In the genomic region with DNA sequence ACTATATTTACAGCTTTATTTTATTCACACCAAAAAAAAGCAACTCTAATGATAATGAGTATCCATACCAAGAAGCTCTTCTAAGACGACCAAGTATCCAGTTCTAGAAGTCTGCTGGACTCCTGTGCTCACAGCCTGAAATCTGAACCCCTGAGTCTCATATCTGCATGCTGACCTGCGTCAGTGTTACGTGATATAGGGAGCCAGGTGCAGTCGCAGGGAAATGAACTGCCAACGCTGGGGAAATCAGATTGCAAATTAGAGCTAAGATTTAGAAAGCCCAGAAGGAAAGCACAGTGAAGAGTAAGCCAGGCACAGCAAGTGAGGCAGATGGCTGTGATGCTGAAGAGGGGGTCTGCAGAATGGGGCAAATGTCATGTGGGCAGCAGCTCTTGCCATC, we compare ENCODE assay signal across 23 mouse cellular contexts. TPM values are rescaled to one million over a fixed set of nuclear protein-coding genes. Genes with fewer than 3 reads are reported as not detected.
A peak's percentile ranks its signal among the peaks of the same experiment; 100 is the strongest.
DNase-seq lines count a peak whose midpoint lies in the region; ATAC-seq lines count a peak whose summit lies in the region.
"Had no signal": no experiment of that assay in that cellular context is flagged by ENCODE, and none has a peak within 500 bp of the region (broad histone marks: within the 10 kb centered on the region; RNA-seq: fewer than 3 reads in every experiment).

No protein-coding gene starts in this region.

- no peak overlapping the region for H3K9ac ChIP-seq in heart, embryonic 12.5 days
- H3K9ac ChIP-seq: forebrain, embryonic 13.5 days; liver, postnatal 0 days; midbrain, embryonic 12.5 days; neural tube, embryonic 12.5 days had no signal

- no peaks in the 10 kb centered on the region for H3K27me3 ChIP-seq in heart, embryonic 12.5 days (replicated peaks)
- H3K27me3 ChIP-seq: forebrain, embryonic 13.5 days; midbrain, embryonic 12.5 days; neural tube, embryonic 12.5 days; Patski had no signal

- no peaks in the 10 kb centered on the region for H3K36me3 ChIP-seq in heart, embryonic 12.5 days
- H3K36me3 ChIP-seq: heart, embryonic 10.5 days; midbrain, embryonic 12.5 days; neural tube, embryonic 12.5 days had no signal

- H3K27ac ChIP-seq in heart, embryonic 12.5 days (ENCODE audit: poor library complexity, severe bottlenecking), result no peak overlapping the region
- H3K27ac ChIP-seq: forebrain, embryonic 13.5 days; heart, embryonic 10.5 days; kidney, postnatal 0 days; midbrain, embryonic 12.5 days; neural tube, embryonic 12.5 days; stomach, postnatal 0 days had no signal

- no peak overlapping the region for H3K4me2 ChIP-seq in heart, embryonic 12.5 days
- H3K4me2 ChIP-seq: forebrain, embryonic 13.5 days; midbrain, embryonic 12.5 days; neural tube, embryonic 12.5 days had no signal

- DNase-seq in embryo, embryonic 11 days, result peak; percentile 16
- DNase-seq in embryo, embryonic 9.5 days (ENCODE audit: extremely low spot score), result no peak
- DNase-seq in heart, adult 11 months, result peak; percentile 68
- peak; percentile 10 for DNase-seq in right cerebral cortex, postnatal 14 days
- no peak for DNase-seq in right cerebral cortex, postnatal 36 days (ENCODE audit: low spot score in 2 of 2)
- no peak for DNase-seq in testis, postnatal 10 days (ENCODE audit: low spot score)
- DNase-seq in kidney, postnatal 14 days, result no peak
- DNase-seq: adrenal gland, adult 8-10 months; cerebellum, adult 11-12 months; cerebellum, postnatal 14 days; heart, postnatal 10 days; kidney, adult 18-20 months; liver, postnatal 0 days; lung, postnatal 10 days had no signal

- no peaks in the 10 kb centered on the region for H3K4me1 ChIP-seq in heart, embryonic 12.5 days (replicated peaks)
- H3K4me1 ChIP-seq: heart, embryonic 10.5 days; midbrain, embryonic 12.5 days had no signal

- H3K4me3 ChIP-seq in heart, embryonic 12.5 days, result no peak overlapping the region
- H3K4me3 ChIP-seq: erythroblast, embryonic 14.5 days; forebrain, embryonic 13.5 days; heart, embryonic 10.5 days; midbrain, embryonic 12.5 days; neural tube, embryonic 12.5 days had no signal

- WGBS in heart, embryonic 12.5 days, result 61% methylated on average over 5 of the region's 5 CpGs

- ATAC-seq in heart, embryonic 12.5 days (ENCODE audit: insufficient number of reproducible peaks, low FRiP score), result no peak
- ATAC-seq: forebrain, embryonic 13.5 days; liver, postnatal 0 days; Patski had no signal

- H3K9me3 ChIP-seq in heart, embryonic 12.5 days (replicated peaks), result no peaks in the 10 kb centered on the region
- H3K9me3 ChIP-seq: forebrain, embryonic 13.5 days; heart, embryonic 10.5 days; midbrain, embryonic 12.5 days; neural tube, embryonic 12.5 days had no signal

RNA-seq across cellular contexts. Expression of gene Ddit4l, which starts 57.1 kb away (rescaled TPM):
- polyA plus RNA-seq in heart, embryonic 12.5 days (2016; fragmentation: Nextera tagmentation; extraction: Ambion mirVana), result 5.9 and 6.5 TPM in 2 replicates
- polyA plus RNA-seq: erythroblast, embryonic 14.5 days had no signal

Comparison
In these comparisons a context has a peak if more than half of its experiments do, and no peak if none do; other contexts are left out.
1. DNase-seq: peak in embryo, embryonic 11 days (single experiment), heart, adult 11 months (single experiment) and right cerebral cortex, postnatal 14 days (single experiment); none in embryo, embryonic 9.5 days (single experiment), right cerebral cortex, postnatal 36 days (0 of 2), testis, postnatal 10 days (single experiment) and kidney, postnatal 14 days (single experiment).